Mouse (Mus musculus) gastrocnemius, adult 2 months (tissue): Measurements from ENCODE around the gene Atp2b4. TPM values are rescaled to one million over a fixed set of nuclear protein-coding genes. Genes with fewer than 3 reads are reported as not detected.

ENCODE experiments used
- DNase-seq: peaks from one replicate; pipeline ENCODE4 v3.0.0; 2022
- H3K27ac ChIP-seq: fragments of 200-600 bp; 2 replicates; pipeline ENCODE4 v1.8.1; 2022; ENCODE audit warnings: mild to moderate bottlenecking
- H3K4me3 ChIP-seq: fragments of 200-600 bp; 2 replicates; pipeline ENCODE4 v1.8.1; 2022; ENCODE audit warnings: mild to moderate bottlenecking, moderate library complexity
- CTCF ChIP-seq: fragments of 200-600 bp; IDR thresholded peaks from 2 replicates; pipeline ENCODE4 v1.8.1; 2022; ENCODE audit warnings: antibody characterized with exemption, mild to moderate bottlenecking, moderate library complexity
- intact Hi-C: fragments of 180-260 bp; cut with DNase I; formaldehyde crosslinking; loops from one replicate; pipeline ENCODE4 v1.15.1; 2025
- total RNA-seq, 2 experiments: library from RNA; stranded (reverse); gene quantifications; 2 replicates each; pipeline ENCODE4 v1.2.3; 2021

Gene Atp2b4
- total RNA-seq, 2 experiments from 2014 or later, result 9.0 to 12.0 TPM

- intact Hi-C loops, result no loop called here
- Histone ChIP-seq H3K4me3 (no peak overlapping the region), H3K27ac (no peak overlapping the region)
- TF ChIP-seq CTCF, result no peak
- DNase-seq, result no peak
Measured at GRCm38 (mm10) chr1:133818531-133818930, 17.7 kb upstream of the Atp2b4 start.

GRCm38 (mm10) chr1:133815747-133816491 is 15.1 kb upstream of the Atp2b4 start:
- DNase-seq, result no peak
- H3K4me3 ChIP-seq, result no peak overlapping the region
- intact Hi-C loops, result no loop called here
- H3K27ac ChIP-seq, result no peak overlapping the region
- no peak for TF ChIP-seq CTCF

- no peak overlapping the region for H3K27ac ChIP-seq
- no peak for TF ChIP-seq CTCF
- DNase-seq, result no peak
- intact Hi-C loops, result no loop called here
- H3K4me3 ChIP-seq, result no peak overlapping the region
Measured at GRCm38 (mm10) chr1:133809376-133809775, 8.5 kb upstream of the Atp2b4 start.

- Histone ChIP-seq H3K4me3 (no peak overlapping the region), H3K27ac (no peak overlapping the region)
- intact Hi-C loops, result no loop called here
- TF ChIP-seq CTCF, result no peak
- no peak for DNase-seq
Measured at GRCm38 (mm10) chr1:133808020-133808419, 7.2 kb upstream of the Atp2b4 start.

- intact Hi-C loops, result loop anchor here (2.0 kb wide), 1 partner anchor 91 kb away; no protein-coding TSS in a partner anchor
- no peak for TF ChIP-seq CTCF
- Histone ChIP-seq H3K27ac (no peak overlapping the region), H3K4me3 (no peak overlapping the region)
- no peak for DNase-seq
Measured at GRCm38 (mm10) chr1:133801743-133802142, 902 bp upstream of the Atp2b4 start.

GRCm38 (mm10) chr1:133800512-133800911 is 329 bp downstream of the Atp2b4 start:
- Histone ChIP-seq H3K4me3 (peak overlapping the region; percentile 87), H3K27ac (peak overlapping the region; percentile 81)
- intact Hi-C loops, result loop anchor here (2.0 kb wide), 1 partner anchor 92 kb away; no protein-coding TSS in a partner anchor
- no peak for DNase-seq
- no peak for TF ChIP-seq CTCF

GRCm38 (mm10) chr1:133799686-133800445 is 975 bp downstream of the Atp2b4 start:
- Histone ChIP-seq H3K4me3 (peak overlapping the region; percentile 87), H3K27ac (peak overlapping the region; percentile 81)
- peak; percentile 31 for DNase-seq
- intact Hi-C loops, result loop anchor here (2.0 kb wide), 2 partner anchors 57 to 93 kb away; no protein-coding TSS in a partner anchor
- no peak for TF ChIP-seq CTCF

- Histone ChIP-seq H3K4me3 (peak overlapping the region; percentile 87), H3K27ac (peak overlapping the region; percentile 81)
- intact Hi-C loops, result loop anchor here (2.0 kb wide), 1 partner anchor 56 kb away; no protein-coding TSS in a partner anchor
- DNase-seq, result no peak
- TF ChIP-seq CTCF, result no peak
Measured at GRCm38 (mm10) chr1:133798821-133799415, 1.9 kb downstream of the Atp2b4 start.

GRCm38 (mm10) chr1:133797979-133798820 is 2.6 kb downstream of the Atp2b4 start:
- intact Hi-C loops, result loop anchor here (2.0 kb wide), 1 partner anchor 55 kb away; no protein-coding TSS in a partner anchor
- no peak for TF ChIP-seq CTCF
- Histone ChIP-seq H3K4me3 (peak overlapping the region; percentile 87), H3K27ac (peak overlapping the region; percentile 81)
- DNase-seq, result peak; percentile 55

- TF ChIP-seq CTCF, result no peak
- DNase-seq, result no peak
- peak overlapping the region; percentile 81; the same call in 1 of the 2 replicates for H3K27ac ChIP-seq
- intact Hi-C loops, result no loop called here
- H3K4me3 ChIP-seq, result peak overlapping the region; percentile 87
Measured at GRCm38 (mm10) chr1:133797327-133797978, 3.4 kb downstream of the Atp2b4 start.

GRCm38 (mm10) chr1:133793646-133794045 is 7.2 kb downstream of the Atp2b4 start:
- no peak for TF ChIP-seq CTCF
- intact Hi-C loops, result no loop called here

GRCm38 (mm10) chr1:133790011-133790410 is 10.8 kb downstream of the Atp2b4 start:
- TF ChIP-seq CTCF, result no peak
- DNase-seq, result no peak
- no peak overlapping the region for H3K4me3 ChIP-seq
- intact Hi-C loops, result no loop called here
- no peak overlapping the region for H3K27ac ChIP-seq

More at GRCm38 (mm10) chr1:133793646-133794045, 7.2 kb downstream of the Atp2b4 start:
- Histone ChIP-seq H3K27ac (no peak overlapping the region), H3K4me3 (no peak overlapping the region)
- no peak for DNase-seq
